Mouse (Mus musculus) intestine, embryonic 14.5 days (tissue): Measurements from ENCODE around the gene Rere. TPM values are rescaled to one million over a fixed set of nuclear protein-coding genes. Genes with fewer than 3 reads are reported as not detected.

ENCODE experiments used
- ATAC-seq: fragments of 200-750 bp; cut with Nextera tagmentation; replicated peaks from 2 replicates; pipeline ENCODE4 v1.8.0; 2017; ENCODE audit warnings: low read depth, moderate number of reproducible peaks, moderate TSS enrichment, moderate library complexity; ENCODE audit not compliant: low FRiP score, low TSS enrichment
- DNase-seq: peaks from one replicate; pipeline ENCODE4 v3.0.0-alpha.2; 2018; ENCODE audit warnings: low spot score
- H3K27ac ChIP-seq: fragments of 300-500 bp; sonication (generic); 2 replicates; pipeline ENCODE4 v1.5.1; 2014; ENCODE audit warnings: low read depth, mild to moderate bottlenecking, control low read depth
- H3K27me3 ChIP-seq: fragments of 300-500 bp; sonication (generic); replicated peaks from 2 replicates; pipeline ENCODE4 v1.6.1; 2014; ENCODE audit warnings: low read length, control low read depth; ENCODE audit not compliant: control insufficient read depth, insufficient read depth
- H3K36me3 ChIP-seq: fragments of 300-500 bp; sonication (generic); 2 replicates; pipeline ENCODE4 v1.6.1; 2014; ENCODE audit warnings: low read length, control low read depth; ENCODE audit not compliant: control insufficient read depth, insufficient read depth
- H3K4me1 ChIP-seq: fragments of 300-500 bp; sonication (generic); replicated peaks from 2 replicates; pipeline ENCODE4 v1.6.1; 2014; ENCODE audit warnings: low read length, control low read depth, mixed read lengths; ENCODE audit not compliant: control insufficient read depth, insufficient read depth
- H3K4me2 ChIP-seq: fragments of 300-500 bp; sonication (generic); 2 replicates; pipeline ENCODE4 v1.6.1; 2014; ENCODE audit warnings: low read length
- H3K4me3 ChIP-seq: fragments of 300-500 bp; sonication (generic); 2 replicates; pipeline ENCODE4 v1.5.1; 2014; ENCODE audit warnings: low read depth, low read length, control low read depth, mixed read lengths
- H3K9ac ChIP-seq: fragments of 300-500 bp; sonication (generic); 2 replicates; pipeline ENCODE4 v1.6.1; 2014; ENCODE audit warnings: mild to moderate bottlenecking, low read length
- H3K9me3 ChIP-seq: fragments of 300-500 bp; sonication (generic); 2 replicates; pipeline ENCODE4 v1.6.1; 2016; ENCODE audit warnings: low read length, control low read depth; ENCODE audit not compliant: control insufficient read depth
- WGBS: fragments of 180-500 bp; shearing (Covaris S2); extraction: QIAGEN DNeasy Blood & Tissue Kit; methylation state at CpG from one replicate; pipeline ENCODE4 v1.1.7; 2014; 5-methylcytosine and 5-hydroxymethylcytosine counted together
- polyA plus RNA-seq: library from polyadenylated mRNA; unstranded; fragments of >200 nt; fragmentation: Nextera tagmentation; extraction: Ambion mirVana; gene quantifications from 2 replicates; pipeline ENCODE4 v1.2.1, GENCODE M21; 2014

The Rere gene
- polyA plus RNA-seq, 1 experiment from 2014 or later, result 38.0 TPM

DNA sequence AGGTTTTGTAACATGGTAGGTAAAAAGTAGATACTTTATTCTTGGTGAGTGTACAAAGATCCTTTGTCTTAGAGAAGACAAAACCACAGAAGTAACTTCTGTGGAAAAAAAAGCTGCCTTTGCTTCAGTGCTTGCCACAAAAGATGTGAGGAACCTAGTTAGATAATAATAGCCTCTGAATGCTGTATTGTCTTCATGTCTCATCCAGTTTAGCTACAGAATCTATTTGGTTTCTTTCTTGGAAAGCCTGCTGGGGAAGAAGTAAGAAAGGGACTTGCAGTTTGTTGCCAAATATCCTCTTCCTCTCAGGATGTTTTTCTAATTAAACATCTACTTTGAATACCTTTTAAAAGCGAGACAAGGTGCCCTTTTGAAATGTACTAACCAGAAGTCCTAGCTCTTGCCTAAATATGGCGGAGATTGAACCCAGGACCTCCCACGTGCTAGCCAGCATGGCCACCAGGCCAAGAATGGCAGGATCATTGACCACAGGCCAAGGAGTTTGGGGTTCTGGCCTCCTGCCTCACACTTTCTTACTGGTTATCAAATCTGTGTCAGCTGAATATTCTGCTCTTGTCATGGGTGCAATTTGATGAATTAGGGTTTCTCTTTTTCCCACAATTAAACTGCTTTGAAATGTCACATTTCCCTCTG is 42.9 kb upstream of the Rere start:
- peaks cover 32% of the 10 kb centered on the region for H3K4me1 ChIP-seq
- peaks cover 40% of the 10 kb centered on the region for H3K36me3 ChIP-seq
- H3K9ac ChIP-seq, result peak overlapping the region; percentile 88
- peak overlapping the region; percentile 77 for H3K4me2 ChIP-seq
- H3K9me3 ChIP-seq, result no peaks in the 10 kb centered on the region
- peak overlapping the region; percentile 97 for H3K4me3 ChIP-seq
- no peaks in the 10 kb centered on the region for H3K27me3 ChIP-seq
- DNase-seq (no peak), ATAC-seq (no peak)
- WGBS, result 7% methylated on average over 3 of the region's 3 CpGs
- H3K27ac ChIP-seq, result peak overlapping the region; percentile 2; the same call in 1 of the 2 replicates

DNA sequence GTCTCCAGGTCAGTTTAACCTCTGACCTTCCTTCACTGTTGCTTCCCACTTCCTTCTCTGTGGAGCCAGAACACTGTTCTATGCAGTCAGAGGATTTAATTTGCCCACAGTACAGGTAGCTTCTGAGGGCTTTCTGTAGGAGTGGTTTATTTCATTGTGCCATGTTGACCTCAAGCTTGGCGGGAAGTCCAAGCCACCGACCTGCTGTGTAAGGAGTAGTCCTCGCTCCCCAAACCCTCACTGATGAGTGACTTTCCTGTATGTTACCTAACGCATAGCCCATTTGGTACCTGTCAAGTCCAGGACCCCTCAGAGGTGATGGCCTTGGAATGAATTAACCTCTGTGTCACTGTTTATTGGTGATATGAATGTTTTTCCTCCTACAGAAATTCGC is 42.4 kb upstream of the Rere start:
- Histone ChIP-seq H3K27me3 (no peaks in the 10 kb centered on the region), H3K4me3 (peak overlapping the region; percentile 97), H3K4me2 (peak overlapping the region; percentile 77), H3K27ac (peak overlapping the region; percentile 2; the same call in 1 of the 2 replicates), H3K36me3 (peaks cover 45% of the 10 kb centered on the region), H3K4me1 (peaks cover 32% of the 10 kb centered on the region), H3K9ac (peak overlapping the region; percentile 88), H3K9me3 (no peaks in the 10 kb centered on the region)
- no peak for ATAC-seq
- DNase-seq, result no peak
- WGBS, result 29% methylated on average over 5 of the region's 5 CpGs

DNA sequence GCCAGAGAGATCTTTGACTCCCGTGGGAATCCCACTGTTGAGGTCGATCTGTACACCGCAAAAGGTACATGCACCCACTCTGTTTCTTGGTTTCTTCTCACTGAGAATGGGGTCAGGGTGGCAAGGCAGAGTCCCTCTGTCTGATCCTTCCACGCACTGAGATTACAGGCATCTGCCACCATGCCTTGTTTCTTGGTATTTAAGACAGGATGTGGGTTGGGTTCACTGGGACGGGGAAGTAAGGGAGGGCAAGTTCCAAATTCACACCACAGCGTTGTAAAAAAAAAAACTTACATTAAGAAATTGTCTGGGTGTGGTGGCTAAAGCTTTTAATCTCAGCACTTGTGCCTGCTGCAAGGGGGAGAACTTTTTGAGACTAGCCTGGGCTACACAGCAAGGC is 41.9 kb upstream of the Rere start:
- Histone ChIP-seq H3K27ac (0 out of 2 replicates have a peak overlapping the region, but pooled peaks have one; percentile 30), H3K4me2 (peak overlapping the region; percentile 77), H3K9me3 (no peaks in the 10 kb centered on the region), H3K27me3 (no peaks in the 10 kb centered on the region), H3K4me3 (peak overlapping the region; percentile 97), H3K36me3 (peaks cover 50% of the 10 kb centered on the region), H3K9ac (peak overlapping the region; percentile 88; the same call in 1 of the 2 replicates), H3K4me1 (peaks cover 30% of the 10 kb centered on the region)
- 23% methylated on average over 6 of the region's 6 CpGs for WGBS
- no peak for DNase-seq
- no peak for ATAC-seq

DNA sequence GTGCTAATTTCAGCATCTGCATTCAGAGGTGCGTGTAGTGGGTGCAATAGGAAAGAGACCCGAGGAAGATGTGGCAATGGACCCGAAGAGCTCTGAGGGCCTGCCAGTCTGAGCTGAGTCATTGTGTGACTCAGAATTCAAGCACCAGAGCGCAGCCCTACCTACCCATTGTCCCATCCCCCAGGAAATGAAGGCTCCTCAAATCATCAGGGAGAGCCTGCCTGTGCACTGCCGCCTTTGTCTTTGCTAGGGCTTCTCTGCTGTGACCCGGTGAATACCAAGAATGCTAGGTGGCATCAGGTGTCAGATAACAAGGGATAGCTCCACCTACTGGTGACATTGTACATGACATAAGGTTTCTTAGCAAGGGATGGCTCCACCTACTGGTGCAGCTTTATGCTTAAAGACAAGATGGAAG is 41.5 kb upstream of the Rere start:
- H3K4me1 ChIP-seq, result peaks cover 29% of the 10 kb centered on the region
- H3K27me3 ChIP-seq, result no peaks in the 10 kb centered on the region
- 0 out of 2 replicates have a peak overlapping the region, but pooled peaks have one; percentile 97 for H3K4me3 ChIP-seq
- 0 out of 2 replicates have a peak overlapping the region, but pooled peaks have one; percentile 30 for H3K27ac ChIP-seq
- 11% methylated on average over 6 of the region's 6 CpGs for WGBS
- H3K36me3 ChIP-seq, result peaks cover 54% of the 10 kb centered on the region
- DNase-seq, result peak; percentile 83
- no peaks in the 10 kb centered on the region for H3K9me3 ChIP-seq
- no peak overlapping the region for H3K9ac ChIP-seq
- ATAC-seq, result peak; percentile 30
- H3K4me2 ChIP-seq, result peak overlapping the region; percentile 77

DNA sequence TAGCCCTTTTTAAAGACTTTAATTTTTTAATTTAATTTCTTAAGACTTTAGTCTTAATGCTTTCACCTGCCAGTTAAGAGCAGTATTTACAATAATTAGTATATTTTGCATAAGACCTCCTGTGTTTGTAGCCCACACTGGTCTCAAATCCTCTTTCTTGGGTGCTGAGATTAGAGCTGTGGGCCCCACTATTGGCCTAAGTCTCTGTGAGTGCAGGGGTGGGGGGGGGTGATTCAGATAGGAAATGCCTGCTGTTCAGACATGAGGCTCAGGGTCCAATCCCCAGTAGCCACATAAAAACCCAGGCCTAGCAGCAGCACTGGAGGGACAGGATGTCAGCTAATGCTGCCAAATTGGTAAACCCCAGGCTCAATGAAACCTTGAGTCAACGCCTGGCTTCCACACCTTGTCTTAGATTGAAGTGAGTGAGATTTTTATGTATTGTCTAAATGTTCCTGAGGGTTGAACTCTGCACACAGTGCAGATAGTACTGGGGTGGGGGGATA is 41.0 kb upstream of the Rere start:
- no peak for DNase-seq
- peaks cover 59% of the 10 kb centered on the region for H3K36me3 ChIP-seq
- no peaks in the 10 kb centered on the region for H3K9me3 ChIP-seq
- H3K27ac ChIP-seq, result no peak overlapping the region
- ATAC-seq, result no peak
- H3K27me3 ChIP-seq, result no peaks in the 10 kb centered on the region
- no peak overlapping the region for H3K9ac ChIP-seq
- 78% methylated on average over 1 of the region's 1 CpGs for WGBS
- peaks cover 29% of the 10 kb centered on the region for H3K4me1 ChIP-seq
- H3K4me2 ChIP-seq, result peak overlapping the region; percentile 14; the same call in 1 of the 2 replicates
- no peak overlapping the region for H3K4me3 ChIP-seq

DNA sequence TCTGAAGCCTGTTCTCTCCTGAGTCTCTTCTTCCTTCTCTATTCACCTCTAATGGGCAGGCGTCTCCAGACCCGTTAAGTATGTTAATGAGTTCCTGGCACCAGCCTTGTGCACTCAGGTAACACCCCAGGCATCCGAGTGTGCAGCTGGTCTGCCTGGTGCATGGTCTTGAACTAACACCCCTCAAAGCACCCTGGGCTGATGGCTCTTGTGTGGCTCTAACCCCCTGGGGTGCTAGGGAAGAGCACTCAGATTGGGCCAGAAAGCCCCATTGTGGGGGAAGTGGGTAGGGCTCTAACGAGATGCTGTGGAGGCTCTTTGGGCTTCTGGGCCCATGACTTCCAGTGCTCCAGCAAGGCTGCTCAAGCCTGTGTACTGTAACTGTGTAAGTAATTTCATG is 39.7 kb upstream of the Rere start:
- Histone ChIP-seq H3K9me3 (no peaks in the 10 kb centered on the region), H3K4me1 (peaks cover 24% of the 10 kb centered on the region), H3K27ac (no peak overlapping the region), H3K27me3 (no peaks in the 10 kb centered on the region), H3K4me2 (no peak overlapping the region), H3K4me3 (no peak overlapping the region), H3K36me3 (peaks cover 72% of the 10 kb centered on the region), H3K9ac (no peak overlapping the region)
- ATAC-seq (no peak), DNase-seq (no peak)
- WGBS, result 81% methylated on average over 4 of the region's 4 CpGs

DNA sequence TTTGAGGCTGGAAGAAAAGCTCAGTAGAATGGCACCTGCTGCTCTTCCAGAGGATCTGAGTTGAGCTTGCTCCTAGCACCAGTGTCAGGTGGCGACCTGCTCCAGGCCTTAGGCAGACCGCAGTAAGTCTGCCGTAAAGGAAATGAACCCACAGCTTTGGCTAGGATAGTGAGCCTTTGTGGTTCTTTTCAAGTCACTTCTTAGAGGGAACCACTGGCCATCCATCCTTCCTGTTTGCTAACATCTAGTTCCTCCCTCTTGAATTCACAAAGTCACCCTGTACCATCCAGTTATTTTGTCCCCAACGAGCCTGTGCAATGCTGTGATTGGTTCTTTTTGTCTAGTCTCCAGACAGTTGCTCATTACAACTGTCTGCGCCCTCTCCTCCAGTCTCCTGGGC is 38.7 kb upstream of the Rere start:
- Histone ChIP-seq H3K36me3 (peaks cover 82% of the 10 kb centered on the region), H3K4me3 (0 out of 2 replicates have a peak overlapping the region, but pooled peaks have one; percentile 6), H3K4me1 (peaks cover 24% of the 10 kb centered on the region), H3K27me3 (no peaks in the 10 kb centered on the region), H3K4me2 (no peak overlapping the region), H3K9me3 (no peaks in the 10 kb centered on the region), H3K27ac (no peak overlapping the region), H3K9ac (no peak overlapping the region)
- WGBS, result 82% methylated on average over 5 of the region's 5 CpGs
- ATAC-seq, result no peak
- no peak for DNase-seq

DNA sequence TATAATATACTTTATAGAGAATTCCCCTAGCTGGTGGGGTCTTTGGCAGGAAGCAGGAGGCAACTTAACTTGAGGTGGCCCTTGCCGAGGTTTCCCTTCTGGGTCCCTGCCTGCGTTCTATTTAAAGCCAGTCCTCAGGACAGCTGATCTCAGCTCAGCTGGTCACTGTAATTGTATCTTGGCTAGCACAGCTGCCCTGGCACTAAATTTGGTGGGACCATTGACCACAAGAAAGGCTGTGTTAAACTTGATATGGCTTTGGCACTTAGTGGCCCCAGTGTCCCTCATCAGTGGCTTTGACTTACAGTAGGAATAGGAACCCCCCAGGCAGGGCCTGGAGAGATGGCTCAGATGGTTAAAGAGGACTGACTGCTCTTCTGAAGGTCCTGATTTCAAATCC is 35.6 kb upstream of the Rere start:
- Histone ChIP-seq H3K4me3 (no peak overlapping the region), H3K36me3 (peaks cover 95% of the 10 kb centered on the region), H3K4me2 (no peak overlapping the region), H3K9me3 (no peaks in the 10 kb centered on the region), H3K27me3 (no peaks in the 10 kb centered on the region), H3K27ac (no peak overlapping the region), H3K9ac (no peak overlapping the region), H3K4me1 (peaks cover 10% of the 10 kb centered on the region; the same call in 1 of the 2 replicates)
- 78% methylated on average over 2 of the region's 2 CpGs for WGBS
- DNase-seq, result no peak
- no peak for ATAC-seq

DNA sequence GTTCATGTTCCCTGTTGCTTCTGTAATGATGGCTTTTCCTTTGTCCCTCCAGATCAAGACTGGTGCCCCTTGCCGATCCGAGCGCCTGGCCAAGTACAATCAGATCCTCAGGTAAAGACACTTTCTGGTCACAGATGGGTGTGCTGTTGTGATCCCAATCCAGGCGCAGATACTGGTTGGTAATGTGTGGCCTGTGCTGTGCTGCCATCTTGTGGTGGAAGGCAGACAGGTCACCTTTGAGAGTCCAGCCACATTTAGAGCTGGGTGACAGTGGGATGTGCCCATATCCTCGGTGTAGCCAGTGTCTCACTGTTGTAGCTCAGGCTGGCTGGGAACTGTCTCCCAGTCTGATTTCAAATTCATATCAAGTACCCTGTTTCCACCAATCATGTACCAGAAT is 33.4 kb upstream of the Rere start:
- ATAC-seq, result no peak
- Histone ChIP-seq H3K27me3 (no peaks in the 10 kb centered on the region), H3K4me1 (no peaks in the 10 kb centered on the region), H3K4me2 (no peak overlapping the region), H3K36me3 (peaks cover 78% of the 10 kb centered on the region), H3K9me3 (no peaks in the 10 kb centered on the region), H3K27ac (no peak overlapping the region), H3K9ac (no peak overlapping the region), H3K4me3 (no peak overlapping the region)
- 65% methylated on average over 5 of the region's 5 CpGs for WGBS
- DNase-seq, result peak; percentile 81
